Mouse (Mus musculus): ENCODE measurements around the gene Ltbp1. TPM values are rescaled to one million over a fixed set of nuclear protein-coding genes. Genes with fewer than 3 reads are reported as not detected.

The Ltbp1 gene
- polyA plus RNA-seq, 1 experiment from 2014 or later = 40.2 TPM

DNA sequence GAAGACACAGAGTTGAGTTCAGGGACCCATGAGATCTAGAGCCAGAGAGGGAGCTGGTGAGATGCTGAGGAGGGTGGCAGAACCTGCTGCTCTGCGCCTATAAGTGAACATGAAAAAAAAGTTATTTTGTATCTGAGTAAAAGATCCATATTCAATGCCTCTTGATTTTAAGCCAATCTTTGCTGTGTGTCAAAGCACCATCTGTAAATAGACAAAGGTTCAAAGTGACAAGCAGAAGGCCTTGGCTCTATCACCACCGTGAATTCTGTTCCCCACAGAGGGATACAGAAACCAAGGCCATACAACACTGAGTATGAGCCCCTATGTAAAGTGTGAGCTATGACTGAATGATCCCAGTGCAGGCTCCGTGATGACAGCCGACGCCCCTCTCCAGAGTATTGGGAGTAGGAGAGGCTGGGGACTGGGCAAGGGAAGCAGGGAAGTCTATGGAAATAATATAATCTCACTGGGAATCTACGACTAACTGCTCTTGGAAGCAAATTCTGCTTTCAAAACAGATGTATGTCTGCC, 326.1 kb downstream of the Ltbp1 start:
- no peak overlapping the region for H3K27ac ChIP-seq (ENCODE audit: low read length)
- no peak for ATAC-seq (ENCODE audit: low FRiP score, low TSS enrichment)
- H3K27me3 ChIP-seq (ENCODE audit: insufficient read depth, low read length) = no peaks in the 10 kb centered on the region
- no peaks in the 10 kb centered on the region for H3K9me3 ChIP-seq (ENCODE audit: low read length)
- no peak overlapping the region for H3K9ac ChIP-seq (replicated peaks; ENCODE audit: low read length)
- H3K4me1 ChIP-seq (ENCODE audit: insufficient read depth, low read length) = no peaks in the 10 kb centered on the region
- peaks cover 12% of the 10 kb centered on the region for H3K36me3 ChIP-seq (ENCODE audit: insufficient read depth, low read length)
- 88% methylated on average over 6 of the region's 6 CpGs for WGBS
- no peak overlapping the region for H3K4me3 ChIP-seq (ENCODE audit: low read length)
- H3K4me2 ChIP-seq (replicated peaks; ENCODE audit: low read depth, low read length) = no peak overlapping the region

GRCm38 (mm10) chr17:75332289-75332688, 326.9 kb downstream of the Ltbp1 start:
- ATAC-seq (ENCODE audit: low FRiP score, low TSS enrichment) = no peak
- H3K36me3 ChIP-seq (ENCODE audit: insufficient read depth, low read length) = peaks cover 10% of the 10 kb centered on the region
- no peaks in the 10 kb centered on the region for H3K4me1 ChIP-seq (ENCODE audit: insufficient read depth, low read length)
- no peak overlapping the region for H3K4me3 ChIP-seq (ENCODE audit: low read length)
- H3K27me3 ChIP-seq (ENCODE audit: insufficient read depth, low read length) = no peaks in the 10 kb centered on the region
- H3K9me3 ChIP-seq (ENCODE audit: low read length) = no peaks in the 10 kb centered on the region
- H3K27ac ChIP-seq (ENCODE audit: low read length) = no peak overlapping the region
- no peak overlapping the region for H3K9ac ChIP-seq (replicated peaks; ENCODE audit: low read length)
- no peak overlapping the region for H3K4me2 ChIP-seq (replicated peaks; ENCODE audit: low read depth, low read length)
- WGBS = 96% methylated on average over 6 of the region's 6 CpGs

GRCm38 (mm10) chr17:75333011-75333410, 327.6 kb downstream of the Ltbp1 start:
- Histone ChIP-seq H3K9ac (replicated peaks; ENCODE audit: low read length) (no peak overlapping the region), H3K27me3 (ENCODE audit: insufficient read depth, low read length) (no peaks in the 10 kb centered on the region), H3K27ac (ENCODE audit: low read length) (no peak overlapping the region), H3K36me3 (ENCODE audit: insufficient read depth, low read length) (0 out of 2 replicates have a peak, but pooled peaks cover 5% of the 10 kb centered on the region), H3K9me3 (ENCODE audit: low read length) (no peaks in the 10 kb centered on the region), H3K4me1 (ENCODE audit: insufficient read depth, low read length) (no peaks in the 10 kb centered on the region), H3K4me2 (replicated peaks; ENCODE audit: low read depth, low read length) (no peak overlapping the region), H3K4me3 (ENCODE audit: low read length) (no peak overlapping the region)
- 90% methylated on average over 9 of the region's 9 CpGs for WGBS
- ATAC-seq (ENCODE audit: low FRiP score, low TSS enrichment) = no peak

GRCm38 (mm10) chr17:75333759-75334158, 328.4 kb downstream of the Ltbp1 start:
- no peaks in the 10 kb centered on the region for H3K27me3 ChIP-seq (ENCODE audit: insufficient read depth, low read length)
- no peak overlapping the region for H3K4me3 ChIP-seq (ENCODE audit: low read length)
- ATAC-seq (ENCODE audit: low FRiP score, low TSS enrichment) = no peak
- no peaks in the 10 kb centered on the region for H3K9me3 ChIP-seq (ENCODE audit: low read length)
- no peaks in the 10 kb centered on the region for H3K4me1 ChIP-seq (ENCODE audit: insufficient read depth, low read length)
- H3K27ac ChIP-seq (ENCODE audit: low read length) = no peak overlapping the region
- H3K36me3 ChIP-seq (ENCODE audit: insufficient read depth, low read length) = peaks cover 10% of the 10 kb centered on the region; the same call in 1 of the 2 replicates
- 74% methylated on average over 13 of the region's 13 CpGs for WGBS
- H3K9ac ChIP-seq (replicated peaks; ENCODE audit: low read length) = no peak overlapping the region
- H3K4me2 ChIP-seq (replicated peaks; ENCODE audit: low read depth, low read length) = no peak overlapping the region

- Histone ChIP-seq H3K27ac (ENCODE audit: low read length) (no peak overlapping the region), H3K4me2 (replicated peaks; ENCODE audit: low read depth, low read length) (no peak overlapping the region), H3K36me3 (ENCODE audit: insufficient read depth, low read length) (peaks cover 7% of the 10 kb centered on the region; the same call in 1 of the 2 replicates), H3K9me3 (ENCODE audit: low read length) (no peaks in the 10 kb centered on the region), H3K9ac (replicated peaks; ENCODE audit: low read length) (no peak overlapping the region), H3K4me3 (ENCODE audit: low read length) (no peak overlapping the region), H3K27me3 (ENCODE audit: insufficient read depth, low read length) (no peaks in the 10 kb centered on the region), H3K4me1 (ENCODE audit: insufficient read depth, low read length) (no peaks in the 10 kb centered on the region)
- WGBS = 86% methylated on average over 9 of the region's 9 CpGs
- no peak for ATAC-seq (ENCODE audit: low FRiP score, low TSS enrichment)
Observed at GRCm38 (mm10) chr17:75335649-75336048, 330.3 kb downstream of the Ltbp1 start.

DNA sequence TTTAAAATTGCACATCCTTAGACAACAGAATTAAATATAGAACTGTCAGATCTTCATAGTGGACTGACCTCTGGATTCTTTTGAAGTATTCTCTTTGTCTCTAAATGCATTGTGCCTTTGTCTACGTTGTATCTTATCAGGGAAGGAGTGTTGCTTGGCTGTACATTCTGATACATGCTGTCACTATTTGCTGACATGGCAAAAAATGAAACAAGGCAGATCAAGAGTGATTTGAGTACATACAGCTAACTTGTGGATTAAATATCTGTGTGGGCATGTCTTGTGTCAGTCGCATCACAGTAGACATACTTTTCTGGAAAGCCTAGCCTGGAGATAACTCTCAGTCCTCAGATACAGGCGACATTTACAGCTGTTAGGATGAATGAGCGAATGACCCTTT, 335.9 kb downstream of the Ltbp1 start:
- H3K9me3 ChIP-seq (ENCODE audit: low read length) = no peaks in the 10 kb centered on the region
- H3K27ac ChIP-seq (ENCODE audit: low read length) = no peak overlapping the region
- no peak overlapping the region for H3K4me3 ChIP-seq (ENCODE audit: low read length)
- H3K9ac ChIP-seq (replicated peaks; ENCODE audit: low read length) = no peak overlapping the region
- H3K4me1 ChIP-seq (ENCODE audit: insufficient read depth, low read length) = no peaks in the 10 kb centered on the region
- 83% methylated on average over 4 of the region's 4 CpGs for WGBS
- ATAC-seq (ENCODE audit: low FRiP score, low TSS enrichment) = no peak
- H3K27me3 ChIP-seq (ENCODE audit: insufficient read depth, low read length) = no peaks in the 10 kb centered on the region
- peaks cover 10% of the 10 kb centered on the region; the same call in 1 of the 2 replicates for H3K36me3 ChIP-seq (ENCODE audit: insufficient read depth, low read length)
- H3K4me2 ChIP-seq (replicated peaks; ENCODE audit: low read depth, low read length) = no peak overlapping the region

DNA sequence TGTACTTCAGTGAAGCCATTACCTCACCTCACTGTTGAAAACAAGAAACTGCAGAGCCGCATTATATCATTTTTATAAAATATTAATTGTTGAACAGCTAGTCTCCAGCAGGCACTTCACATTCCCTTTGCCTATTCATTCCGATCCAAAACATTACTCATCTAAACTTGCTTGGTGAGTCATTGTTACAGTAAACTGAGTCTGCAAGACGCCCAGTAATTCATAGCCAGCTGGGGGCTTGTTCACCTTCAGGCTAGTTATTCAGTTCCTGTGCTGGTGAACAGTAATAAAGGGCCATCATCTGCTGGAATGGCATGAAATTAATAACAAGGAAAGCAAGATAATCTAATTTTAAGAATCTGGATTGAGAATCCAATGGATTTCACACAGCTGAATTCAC, 339.7 kb downstream of the Ltbp1 start:
- ATAC-seq (ENCODE audit: low FRiP score, low TSS enrichment) = no peak
- Histone ChIP-seq H3K36me3 (ENCODE audit: insufficient read depth, low read length) (peaks cover 15% of the 10 kb centered on the region), H3K9me3 (ENCODE audit: low read length) (no peaks in the 10 kb centered on the region), H3K4me3 (ENCODE audit: low read length) (no peak overlapping the region), H3K27me3 (ENCODE audit: insufficient read depth, low read length) (no peaks in the 10 kb centered on the region), H3K4me1 (ENCODE audit: insufficient read depth, low read length) (no peaks in the 10 kb centered on the region), H3K9ac (replicated peaks; ENCODE audit: low read length) (no peak overlapping the region), H3K27ac (ENCODE audit: low read length) (no peak overlapping the region), H3K4me2 (replicated peaks; ENCODE audit: low read depth, low read length) (no peak overlapping the region)
- WGBS = 83% methylated on average over 3 of the region's 3 CpGs

- no peaks in the 10 kb centered on the region for H3K4me1 ChIP-seq (ENCODE audit: insufficient read depth, low read length)
- H3K27ac ChIP-seq (ENCODE audit: low read length) = no peak overlapping the region
- ATAC-seq (ENCODE audit: low FRiP score, low TSS enrichment) = no peak
- no peak overlapping the region for H3K4me3 ChIP-seq (ENCODE audit: low read length)
- H3K36me3 ChIP-seq (ENCODE audit: insufficient read depth, low read length) = peaks cover 15% of the 10 kb centered on the region
- H3K4me2 ChIP-seq (replicated peaks; ENCODE audit: low read depth, low read length) = no peak overlapping the region
- H3K9me3 ChIP-seq (ENCODE audit: low read length) = no peaks in the 10 kb centered on the region
- H3K27me3 ChIP-seq (ENCODE audit: insufficient read depth, low read length) = no peaks in the 10 kb centered on the region
- H3K9ac ChIP-seq (replicated peaks; ENCODE audit: low read length) = no peak overlapping the region
- WGBS = over 99% methylated on average over 4 of the region's 4 CpGs
Observed at GRCm38 (mm10) chr17:75347414-75347813, 342.0 kb downstream of the Ltbp1 start.

GRCm38 (mm10) chr17:75349109-75349508, 343.7 kb downstream of the Ltbp1 start:
- H3K4me2 ChIP-seq (replicated peaks; ENCODE audit: low read depth, low read length) = no peak overlapping the region
- WGBS = 92% methylated on average over 8 of the region's 8 CpGs
- no peaks in the 10 kb centered on the region for H3K27me3 ChIP-seq (ENCODE audit: insufficient read depth, low read length)
- H3K9ac ChIP-seq (replicated peaks; ENCODE audit: low read length) = no peak overlapping the region
- no peak for ATAC-seq (ENCODE audit: low FRiP score, low TSS enrichment)
- H3K4me1 ChIP-seq (ENCODE audit: insufficient read depth, low read length) = no peaks in the 10 kb centered on the region
- no peaks in the 10 kb centered on the region for H3K9me3 ChIP-seq (ENCODE audit: low read length)
- peaks cover 20% of the 10 kb centered on the region for H3K36me3 ChIP-seq (ENCODE audit: insufficient read depth, low read length)
- H3K27ac ChIP-seq (ENCODE audit: low read length) = no peak overlapping the region
- no peak overlapping the region for H3K4me3 ChIP-seq (ENCODE audit: low read length)

DNA sequence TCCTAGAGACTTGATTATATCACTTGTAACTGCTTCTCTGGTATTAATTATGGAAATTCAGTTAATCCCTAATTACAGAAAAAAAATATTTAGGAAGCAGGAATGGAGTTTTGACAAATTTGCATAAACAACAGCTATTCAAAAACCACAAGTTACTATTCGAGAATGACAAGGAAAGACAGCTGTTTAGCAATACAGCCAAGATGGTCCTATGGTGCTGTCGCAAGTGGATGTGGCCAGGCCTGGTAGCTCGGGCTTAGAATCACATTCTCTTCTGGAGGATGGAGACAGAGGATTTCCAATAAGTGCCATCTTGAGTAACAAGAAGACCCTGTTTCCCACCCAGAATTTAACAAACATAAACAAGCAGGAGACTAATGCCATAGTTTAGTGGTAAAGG, 344.2 kb downstream of the Ltbp1 start:
- Histone ChIP-seq H3K9me3 (ENCODE audit: low read length) (no peaks in the 10 kb centered on the region), H3K36me3 (ENCODE audit: insufficient read depth, low read length) (peaks cover 20% of the 10 kb centered on the region), H3K27me3 (ENCODE audit: insufficient read depth, low read length) (no peaks in the 10 kb centered on the region), H3K4me1 (ENCODE audit: insufficient read depth, low read length) (no peaks in the 10 kb centered on the region), H3K9ac (replicated peaks; ENCODE audit: low read length) (no peak overlapping the region), H3K27ac (ENCODE audit: low read length) (no peak overlapping the region), H3K4me2 (replicated peaks; ENCODE audit: low read depth, low read length) (no peak overlapping the region), H3K4me3 (ENCODE audit: low read length) (no peak overlapping the region)
- no peak for ATAC-seq (ENCODE audit: low FRiP score, low TSS enrichment)
- WGBS = 90% methylated on average over 3 of the region's 3 CpGs

Measured in kidney, embryonic 16.5 days (tissue).